Mouse (Mus musculus): ENCODE results near the gene Bsg.
"Not testable (repeated sequence)": the region's sequence is repeated elsewhere in the genome, so short reads cannot be mapped to it uniquely, and the experiment has no call there.

Bsg gene

DNA sequence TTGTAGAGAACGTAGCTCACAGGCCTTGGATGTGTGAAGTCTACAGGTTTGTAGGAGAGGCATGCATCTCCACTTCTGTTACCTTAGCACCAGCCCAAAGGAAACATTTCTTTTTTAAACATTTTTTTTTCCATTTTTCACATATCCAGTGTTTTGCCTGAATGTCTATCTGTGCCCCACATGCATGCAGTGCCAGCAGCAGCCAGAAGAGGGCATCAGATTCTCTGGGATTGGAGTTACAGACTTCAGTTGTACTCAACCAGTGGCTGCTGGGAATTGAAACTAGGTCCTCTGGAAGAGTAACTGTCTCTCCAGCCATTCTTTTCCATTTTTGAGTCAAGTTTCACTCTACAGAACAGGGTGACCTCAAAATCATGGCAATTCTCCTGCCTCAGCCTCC lies 28.2 kb downstream of the Bsg start:
- DNase-seq (ENCODE audit: low read depth, low spot score): no peak

DNA sequence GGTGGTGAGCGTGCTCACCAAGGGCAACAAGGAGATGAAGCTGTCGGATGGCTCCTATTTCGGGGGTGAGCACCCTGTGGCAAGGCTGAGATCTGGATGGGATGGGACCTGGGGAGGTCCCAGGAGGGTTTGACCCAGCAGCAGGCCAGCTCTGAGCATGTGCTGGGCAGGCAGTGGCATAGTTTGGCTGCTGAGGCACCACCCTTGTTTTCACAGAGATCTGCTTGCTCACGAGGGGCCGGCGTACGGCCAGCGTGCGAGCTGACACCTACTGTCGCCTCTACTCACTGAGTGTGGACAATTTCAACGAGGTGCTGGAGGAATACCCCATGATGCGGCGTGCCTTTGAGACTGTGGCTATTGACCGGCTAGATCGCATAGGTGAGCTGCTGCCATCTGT lies 29.6 kb downstream of the Bsg start:
- DNase-seq (ENCODE audit: low read depth, low spot score): no peak

DNA sequence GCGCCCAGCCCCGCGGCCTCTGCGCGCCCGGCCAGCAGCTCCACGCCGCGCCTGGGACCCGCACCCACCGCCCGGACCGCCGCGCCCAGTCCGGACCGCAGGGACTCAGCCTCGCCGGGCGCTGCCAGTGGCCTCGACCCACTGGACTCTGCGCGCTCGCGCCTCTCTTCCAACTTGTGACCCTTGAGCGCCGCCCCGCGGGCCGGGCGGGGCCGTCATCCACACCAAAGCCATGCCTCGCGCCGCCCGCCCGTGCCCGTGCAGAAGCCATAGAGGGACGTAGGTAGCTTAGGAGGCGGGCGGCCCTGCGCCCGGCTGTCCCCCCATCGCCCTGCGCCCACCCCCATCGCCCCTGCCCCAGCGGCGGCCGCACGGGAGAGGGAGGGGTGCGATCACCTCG lies 31.1 kb downstream of the Bsg start:
- DNase-seq (ENCODE audit: low read depth, low spot score): no peak

DNA sequence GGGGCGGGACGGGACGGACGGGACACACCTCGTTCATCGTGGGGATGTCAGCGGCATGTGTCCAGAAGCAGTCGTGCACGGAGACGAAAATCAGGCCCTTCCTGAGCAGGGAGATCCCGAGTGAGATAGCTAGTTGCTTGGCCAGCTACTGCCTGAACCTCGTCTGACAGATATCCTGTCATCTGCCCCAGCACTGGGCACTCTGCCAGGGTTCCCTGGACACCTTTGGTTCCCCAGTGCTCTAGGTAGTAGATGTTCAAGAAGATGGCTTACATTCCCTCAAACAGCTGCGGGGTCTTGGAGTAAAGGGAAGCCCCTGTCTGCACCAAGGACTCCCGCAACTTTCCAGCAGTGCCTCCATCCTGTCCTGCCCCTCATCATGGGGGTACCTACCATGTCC lies 32.4 kb downstream of the Bsg start:
- DNase-seq (ENCODE audit: low read depth, low spot score): no peak

DNA sequence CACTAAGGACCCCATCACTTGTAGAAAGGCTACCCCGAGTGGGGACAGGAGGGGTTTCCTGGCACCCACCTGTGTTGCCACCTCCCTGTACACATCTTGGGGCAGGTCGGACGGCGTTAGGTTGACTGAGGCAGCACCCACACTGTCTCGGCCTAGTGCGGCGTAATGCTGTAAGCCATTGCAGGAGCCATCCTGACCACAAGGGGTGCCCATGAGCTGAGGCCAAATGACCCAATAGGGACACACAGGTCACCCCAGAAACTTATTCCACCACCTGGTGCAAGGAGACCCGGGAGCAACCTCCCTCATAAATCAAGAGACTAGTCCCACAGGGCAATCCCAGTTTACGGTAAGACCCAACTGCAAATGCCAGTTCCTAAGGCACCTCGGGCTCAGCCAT lies 34.0 kb downstream of the Bsg start:
- no peak for DNase-seq (ENCODE audit: low read depth, low spot score)

DNA sequence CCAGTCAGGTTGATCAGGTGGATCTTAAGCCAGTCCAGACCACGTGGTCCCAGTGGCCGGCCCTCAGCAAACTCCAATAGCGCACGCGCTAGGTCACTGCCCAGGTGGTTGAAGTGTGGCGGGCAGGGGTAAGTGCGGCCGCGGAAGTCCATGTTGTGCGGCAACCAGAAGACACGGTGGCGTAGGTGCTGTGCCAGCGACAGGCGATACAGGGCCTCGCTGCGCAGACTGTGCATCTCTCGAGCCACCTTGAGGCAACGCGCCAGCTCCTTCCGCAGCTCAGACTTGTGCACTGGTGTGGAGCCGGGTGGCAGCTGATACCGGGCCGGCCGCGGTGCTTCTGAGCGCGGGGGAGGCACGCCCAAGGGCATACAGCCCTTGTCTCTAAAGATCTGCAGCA lies 34.9 kb downstream of the Bsg start:
- no peak for DNase-seq (ENCODE audit: low read depth, low spot score)

DNA sequence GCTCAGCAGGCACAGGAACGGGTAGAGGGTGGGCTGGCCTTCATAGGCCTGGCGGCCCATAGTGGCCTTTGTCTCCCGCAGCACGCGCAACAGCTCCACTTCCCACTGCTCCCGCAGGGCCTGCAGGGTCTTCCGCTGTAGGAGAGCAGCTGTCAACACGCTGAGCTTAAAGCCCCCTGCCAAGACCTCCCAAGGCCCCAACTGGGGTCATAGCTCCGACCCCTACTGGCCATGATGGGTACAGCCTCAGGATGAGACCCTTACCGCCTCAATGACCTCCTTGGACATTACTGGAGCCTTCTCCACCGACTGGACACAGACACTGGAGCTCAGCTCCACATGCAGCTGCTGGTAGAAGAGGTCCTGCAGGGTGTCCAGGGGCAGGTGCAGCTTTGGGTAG lies 36.6 kb downstream of the Bsg start:
- DNase-seq (ENCODE audit: low read depth, low spot score): no peak

DNA sequence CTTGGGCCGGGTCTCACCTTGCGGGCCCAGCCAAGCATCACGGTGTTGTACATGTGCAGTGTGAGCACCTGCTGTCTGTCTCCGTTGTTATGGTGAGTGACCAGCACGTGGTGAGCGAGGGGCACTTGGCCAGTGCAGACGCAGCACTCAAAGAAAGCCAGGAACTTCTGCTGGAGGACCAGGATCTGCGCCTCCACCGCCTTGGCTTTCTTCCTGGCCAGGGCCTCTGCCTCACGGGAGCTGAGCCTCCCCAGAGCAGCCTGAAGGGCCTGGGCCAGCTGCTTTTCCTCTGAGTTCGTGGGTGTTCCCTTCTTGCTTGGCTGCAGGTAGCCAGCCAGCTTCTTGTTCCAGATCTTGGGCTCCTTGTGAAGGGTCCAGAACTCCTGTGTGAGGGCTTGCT lies 38.9 kb downstream of the Bsg start:
- DNase-seq (ENCODE audit: low read depth, low spot score): no peak

DNA sequence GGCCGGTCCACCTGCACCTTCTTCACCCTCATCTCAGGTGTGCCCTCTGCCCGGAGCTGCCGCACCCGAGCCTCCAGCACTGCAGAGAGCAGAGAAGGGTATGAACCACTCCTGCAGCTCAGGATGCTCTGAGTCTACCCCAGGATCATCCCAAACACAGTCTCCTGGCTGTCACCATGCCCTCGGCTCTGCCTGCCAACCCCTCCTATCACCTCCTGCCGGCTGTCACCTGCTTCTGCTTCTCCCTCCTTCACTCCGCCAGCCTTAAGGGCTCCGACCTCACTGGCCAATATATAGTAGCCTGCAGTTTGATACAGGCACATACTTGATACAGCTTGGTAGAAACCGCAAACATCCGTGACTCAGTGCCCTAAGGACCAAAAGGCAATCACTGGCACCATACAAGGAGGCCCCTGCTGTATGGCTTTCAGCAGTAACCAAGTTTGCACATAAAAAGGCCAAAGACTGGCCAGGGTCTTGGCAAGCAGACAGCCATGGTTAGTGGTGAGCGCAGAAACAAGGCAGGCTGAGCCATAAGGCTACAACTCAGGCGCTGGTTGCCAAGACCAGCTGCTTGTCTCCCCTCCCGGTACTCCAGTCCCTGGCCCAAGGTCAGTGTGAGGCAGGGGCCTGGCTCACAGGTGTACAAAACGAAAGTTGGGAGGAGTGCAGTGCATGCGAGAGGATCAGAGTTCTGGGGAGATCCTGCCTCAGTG lies 39.5 kb downstream of the Bsg start:
- DNase-seq (ENCODE audit: low read depth, low spot score): no peak

DNA sequence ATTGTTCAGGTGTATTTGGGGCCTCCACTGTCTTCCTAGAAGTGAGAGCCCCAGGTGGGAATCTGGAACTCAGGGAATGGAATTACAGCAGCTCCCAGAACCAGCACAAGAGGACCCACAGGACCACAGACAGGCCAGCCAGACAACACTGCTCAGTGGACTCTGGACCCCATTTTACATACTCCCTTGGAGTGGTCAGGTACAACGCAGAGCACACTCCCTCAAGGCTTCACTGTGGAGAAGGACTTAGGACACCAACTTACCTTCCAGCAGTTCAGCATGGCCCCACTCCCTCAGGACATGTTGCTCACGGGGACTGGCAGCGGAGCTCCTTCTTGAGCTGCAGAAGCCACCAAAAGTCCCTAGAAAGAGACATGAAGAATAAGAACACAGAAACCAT lies 41.1 kb downstream of the Bsg start:
- no peak for DNase-seq (ENCODE audit: low read depth, low spot score)

DNA sequence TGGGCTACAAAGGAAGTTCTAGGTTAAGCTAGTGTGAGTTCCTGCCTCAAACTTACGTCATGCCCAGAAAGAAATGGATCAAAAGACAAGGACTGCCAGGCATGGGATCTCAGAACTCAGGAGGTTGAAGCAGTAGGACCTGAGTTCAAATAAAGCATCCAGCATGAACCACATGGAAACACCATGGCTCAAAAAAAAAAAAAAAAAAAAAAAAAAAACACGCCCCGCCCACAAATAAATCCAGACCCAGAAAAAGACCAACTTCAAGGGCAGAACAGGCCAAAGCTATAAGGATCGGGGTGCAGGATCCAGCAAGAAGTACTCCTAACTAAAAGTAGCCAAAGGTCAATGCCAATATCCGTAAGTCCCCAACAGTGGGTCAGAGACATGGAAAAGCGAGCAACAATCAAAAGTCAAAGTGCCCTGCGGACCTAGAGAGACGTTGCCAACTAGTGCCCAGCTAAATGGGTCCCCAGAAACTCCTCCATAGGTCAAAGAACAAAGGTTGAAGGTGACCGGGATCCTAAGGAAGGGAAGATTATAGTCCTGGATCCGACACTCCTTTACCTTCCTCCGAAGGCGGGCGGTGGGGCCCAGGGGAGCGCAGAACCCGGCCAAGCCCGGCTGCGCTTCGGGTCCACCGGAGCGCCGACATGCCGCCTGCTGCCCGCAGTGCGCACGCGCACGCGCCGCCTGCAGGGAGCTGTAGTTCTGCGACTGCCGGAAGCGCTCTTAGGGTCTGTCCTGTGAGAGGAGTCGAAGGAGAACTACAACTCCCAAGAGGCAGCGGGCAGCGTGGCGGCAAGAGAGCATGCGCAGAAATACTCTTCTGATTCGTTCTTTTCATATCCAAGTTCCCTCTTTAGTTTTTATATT lies 41.8 kb downstream of the Bsg start, which contains the start of gene Polrmt:
Polrmt (minus strand) TSS at position 684 of the 876 bp plus-strand sequence.
- peak; percentile 97 for DNase-seq (ENCODE audit: low read depth, low spot score)

DNA sequence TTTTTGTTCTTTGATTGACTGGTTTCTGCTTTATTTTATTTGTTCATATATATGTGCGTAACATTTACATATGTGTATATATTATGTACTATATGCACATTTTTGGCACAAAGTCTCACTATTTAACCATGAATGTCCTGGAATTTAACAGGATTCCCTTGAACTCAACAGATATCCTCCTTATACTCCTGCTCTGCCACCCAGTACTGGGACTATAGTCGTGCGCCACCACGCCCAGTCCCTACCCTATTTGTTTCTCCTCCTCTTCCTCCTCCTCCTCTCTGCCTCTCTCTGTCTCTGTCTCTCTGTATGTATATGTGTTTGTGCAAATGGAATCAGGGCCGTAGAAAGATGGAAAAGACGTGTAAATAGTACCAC lies 42.5 kb downstream of the Bsg start:
- no peak for DNase-seq (ENCODE audit: low read depth, low spot score)

DNA sequence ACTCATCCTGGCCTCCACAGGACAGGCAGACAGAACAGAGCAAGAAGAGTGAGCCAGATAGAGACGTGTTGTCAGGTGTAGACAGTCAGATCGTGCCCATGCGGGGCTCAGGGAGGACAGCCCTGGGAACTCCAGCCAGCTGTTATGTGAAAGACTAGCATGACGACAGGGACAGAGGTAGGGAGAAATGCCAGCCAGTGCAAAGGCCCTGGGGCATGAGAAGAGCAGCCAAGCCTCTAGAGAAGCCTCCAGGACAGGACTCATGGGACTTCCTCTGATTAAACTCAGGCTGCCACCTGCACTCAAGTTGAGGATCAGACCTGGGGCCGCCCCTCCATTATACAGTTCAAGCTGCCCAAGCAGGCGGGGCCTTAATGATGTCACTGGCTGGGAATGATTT lies 44.2 kb downstream of the Bsg start:
- no peak for DNase-seq (ENCODE audit: low read depth, low spot score)

DNA sequence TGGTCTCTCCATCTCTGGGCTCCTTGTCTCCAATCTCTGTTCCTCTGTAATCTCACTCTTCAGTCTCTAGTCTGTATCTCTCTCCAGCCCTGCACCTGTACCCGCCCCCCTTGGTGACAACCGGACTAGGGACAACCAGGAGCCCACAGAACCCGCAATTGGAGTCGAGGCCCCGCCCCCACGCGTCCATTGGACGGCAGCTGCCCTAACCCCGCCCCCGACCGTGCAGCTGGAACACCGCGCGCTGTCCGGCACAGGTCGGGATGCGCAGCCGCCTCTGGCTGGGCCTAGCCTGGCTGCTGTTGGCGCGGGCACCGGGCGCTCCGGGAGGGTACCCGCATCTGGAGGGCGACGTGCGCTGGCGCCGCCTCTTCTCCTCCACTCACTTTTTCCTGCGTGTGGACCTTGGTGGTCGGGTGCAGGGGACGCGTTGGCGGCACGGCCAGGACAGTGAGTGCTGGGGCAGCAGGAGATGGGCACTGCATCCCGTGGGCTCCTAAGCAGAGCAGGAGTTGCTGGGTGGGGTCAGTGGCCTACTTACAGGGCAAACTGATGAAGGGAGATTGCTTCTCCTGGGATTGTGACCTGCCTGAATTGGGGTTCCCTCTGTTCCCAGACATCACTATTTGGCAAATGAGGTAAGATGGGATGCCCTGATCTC lies 50.7 kb downstream of the Bsg start, which contains the start of gene Fgf22:
Fgf22 (plus strand) TSS at position 221 of the 661 bp plus-strand sequence.
- DNase-seq (ENCODE audit: low read depth, low spot score): no peak

DNA sequence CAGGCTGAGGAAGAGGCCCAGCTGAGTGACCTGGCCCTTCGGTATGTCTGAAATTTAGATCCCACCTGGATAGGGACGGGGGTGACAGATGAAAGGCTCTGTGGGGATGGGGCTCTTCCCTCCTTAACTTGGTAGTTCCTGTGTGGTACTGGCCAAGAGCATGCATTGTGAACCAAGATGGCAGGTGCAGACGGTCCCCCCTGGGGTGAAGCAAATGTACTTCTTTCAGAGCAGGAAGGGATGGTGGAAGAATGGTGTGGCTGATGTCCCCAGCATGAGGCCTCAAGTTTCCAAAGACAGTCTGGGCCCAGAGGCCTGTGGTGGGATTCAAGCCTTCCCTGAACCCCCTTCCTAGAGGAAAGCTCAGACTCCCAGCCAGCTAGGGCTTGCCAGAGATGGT lies 51.6 kb downstream of the Bsg start:
- no peak for DNase-seq (ENCODE audit: low read depth, low spot score)

DNA sequence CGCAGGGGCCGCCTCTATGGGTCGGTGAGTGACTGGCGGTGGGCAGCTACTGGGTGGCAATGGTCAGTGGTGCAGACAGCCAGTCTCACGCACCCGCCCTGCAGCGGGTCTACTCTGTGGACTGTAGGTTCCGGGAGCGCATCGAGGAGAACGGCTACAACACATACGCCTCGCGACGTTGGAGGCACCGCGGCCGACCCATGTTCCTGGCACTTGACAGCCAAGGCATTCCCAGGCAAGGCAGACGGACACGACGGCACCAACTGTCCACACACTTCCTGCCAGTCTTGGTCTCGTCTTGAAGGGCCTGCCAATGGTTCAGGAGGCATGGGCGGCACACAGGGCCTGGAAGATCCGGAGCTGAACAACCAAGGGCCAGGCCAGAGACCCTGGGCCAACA lies 52.4 kb downstream of the Bsg start:
- no peak for DNase-seq (ENCODE audit: low read depth, low spot score)

DNA sequence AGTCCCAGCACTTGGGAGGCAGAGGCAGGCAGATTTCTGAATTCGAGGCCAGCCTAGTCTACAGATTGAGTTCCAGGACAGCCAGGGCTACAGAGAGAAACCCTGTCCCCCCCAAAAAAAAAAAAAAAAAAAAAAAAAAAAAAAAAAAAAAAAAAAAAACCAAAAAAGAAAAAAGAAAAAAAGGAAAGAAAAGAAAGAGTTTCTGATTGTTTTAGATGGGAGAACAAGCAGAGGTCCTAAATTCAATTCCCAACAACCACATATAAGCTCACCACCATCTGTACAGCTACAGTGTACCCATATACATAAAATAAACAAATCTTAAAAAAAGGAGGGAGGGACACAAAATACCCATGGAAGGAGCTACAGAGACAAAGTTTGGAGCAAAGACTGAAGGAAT lies 55.4 kb downstream of the Bsg start:
- DNase-seq (ENCODE audit: low read depth, low spot score): not testable (repeated sequence)

DNA sequence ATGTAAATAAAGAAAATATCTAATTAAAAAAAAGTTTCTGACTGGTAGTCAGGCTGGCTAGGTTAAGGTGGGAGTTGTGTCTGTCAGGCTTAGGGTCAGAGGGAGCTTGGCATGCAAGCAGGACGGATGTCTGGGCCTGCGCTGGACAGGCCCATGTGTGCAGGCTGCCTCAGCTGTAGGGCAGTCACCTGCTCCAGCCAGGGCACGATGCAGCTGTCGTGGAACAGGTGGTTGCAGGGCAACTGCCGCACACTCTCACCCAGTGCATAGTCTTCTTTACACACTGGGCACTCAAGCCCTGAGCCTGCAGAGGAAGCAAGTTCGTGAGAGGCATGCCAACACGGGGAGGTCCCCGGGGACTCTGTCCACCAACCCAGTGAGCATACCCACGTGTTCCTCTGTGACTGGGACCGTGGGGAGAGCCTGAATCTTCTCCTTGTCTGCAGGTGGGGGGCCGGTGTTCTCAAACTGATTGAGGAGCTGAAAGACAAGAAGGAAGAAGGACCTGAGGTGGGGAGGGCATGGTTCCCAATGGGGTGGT lies 56.4 kb downstream of the Bsg start:
- DNase-seq (ENCODE audit: low read depth, low spot score): no peak

Data from forelimb bud, embryonic 11.5 days (tissue).